11 mouse cellular contexts compared by ENCODE assay signal in genomic region chr3:75910768-75911167, GRCm38 (mm10). TPM values are rescaled to one million over a fixed set of nuclear protein-coding genes. Genes with fewer than 3 reads are reported as not detected.
DNase-seq lines count a peak whose midpoint lies in the region; ATAC-seq and TF ChIP-seq lines count a peak whose summit lies in the region.
"Had no signal": no experiment of that assay in that cellular context is flagged by ENCODE, and none has a peak within 500 bp of the region (broad histone marks: within the 10 kb centered on the region; RNA-seq: fewer than 3 reads in every experiment).

No protein-coding gene starts in this region.

- peaks cover 7% of the 10 kb centered on the region; the same call in 1 of the 2 replicates for H3K4me1 ChIP-seq in hindbrain, embryonic 12.5 days
- H3K4me1 ChIP-seq in hindbrain, embryonic 14.5 days (replicated peaks; ENCODE audit: control insufficient read depth, insufficient read depth, low read length) = no peaks in the 10 kb centered on the region
- H3K4me1 ChIP-seq in lung, embryonic 14.5 days (ENCODE audit: insufficient read depth) = no peaks in the 10 kb centered on the region
- peaks cover 8% of the 10 kb centered on the region for H3K4me1 ChIP-seq in embryonic fibroblast, embryonic 13.5 days (ENCODE audit: control insufficient read depth, insufficient read depth, low read length)
- peaks cover 15% of the 10 kb centered on the region for H3K4me1 ChIP-seq in midbrain, embryonic 13.5 days (replicated peaks)

- TF ChIP-seq CTCF in lung, embryonic 14.5 days (IDR thresholded peaks at IDR 0.05; ENCODE audit: low read depth) = no peak
- no peak for TF ChIP-seq CTCF in embryonic fibroblast, embryonic 13.5 days (IDR thresholded peaks at IDR 0.05; ENCODE audit: borderline replicate concordance, insufficient read depth, low read length)

- H3K4me3 ChIP-seq in hindbrain, embryonic 12.5 days = no peak overlapping the region
- no peak overlapping the region for H3K4me3 ChIP-seq in hindbrain, embryonic 14.5 days (replicated peaks; ENCODE audit: low read length)
- no peak overlapping the region for H3K4me3 ChIP-seq in lung, embryonic 14.5 days (ENCODE audit: low read depth, low read length)
- H3K4me3 ChIP-seq in embryonic fibroblast, embryonic 13.5 days (ENCODE audit: insufficient read depth, low read length) = no peak overlapping the region
- H3K4me3 ChIP-seq in midbrain, embryonic 13.5 days (replicated peaks) = no peak overlapping the region
- H3K4me3 ChIP-seq: heart, embryonic 10.5 days had no signal

- peak; percentile 27; the same call in 1 of the 2 replicates for ATAC-seq in hindbrain, embryonic 12.5 days (ENCODE audit: low FRiP score)
- ATAC-seq in hindbrain, embryonic 14.5 days (ENCODE audit: low FRiP score) = no peak
- peak; percentile 33; the same call in 1 of the 2 replicates for ATAC-seq in lung, embryonic 14.5 days (ENCODE audit: insufficient read depth)
- peak; percentile 49 for ATAC-seq in midbrain, embryonic 13.5 days

- H3K4me2 ChIP-seq in hindbrain, embryonic 12.5 days (replicated peaks) = no peak overlapping the region
- H3K4me2 ChIP-seq in hindbrain, embryonic 14.5 days (replicated peaks) = no peak overlapping the region
- no peak overlapping the region for H3K4me2 ChIP-seq in lung, embryonic 14.5 days
- H3K4me2 ChIP-seq in midbrain, embryonic 13.5 days (replicated peaks) = no peak overlapping the region

- H3K27ac ChIP-seq in hindbrain, embryonic 12.5 days = no peak overlapping the region
- H3K27ac ChIP-seq in hindbrain, embryonic 14.5 days = no peak overlapping the region
- no peak overlapping the region for H3K27ac ChIP-seq in lung, embryonic 14.5 days (ENCODE audit: low read depth)
- H3K27ac ChIP-seq in embryonic fibroblast, embryonic 13.5 days (ENCODE audit: insufficient read depth, low read length) = peak overlapping the region; percentile 22; the same call in 1 of the 2 replicates
- H3K27ac ChIP-seq in midbrain, embryonic 13.5 days = no peak overlapping the region
- H3K27ac ChIP-seq: heart, embryonic 10.5 days had no signal

- no peaks in the 10 kb centered on the region for H3K9me3 ChIP-seq in hindbrain, embryonic 12.5 days (replicated peaks)
- no peaks in the 10 kb centered on the region for H3K9me3 ChIP-seq in hindbrain, embryonic 14.5 days (ENCODE audit: control insufficient read depth, low read length)
- H3K9me3 ChIP-seq in lung, embryonic 14.5 days (ENCODE audit: low read depth, low read length) = no peaks in the 10 kb centered on the region
- no peaks in the 10 kb centered on the region for H3K9me3 ChIP-seq in midbrain, embryonic 13.5 days
- H3K9me3 ChIP-seq: heart, embryonic 10.5 days had no signal

- H3K36me3 ChIP-seq in hindbrain, embryonic 12.5 days = no peaks in the 10 kb centered on the region; the same call in 1 of the 2 replicates
- peaks cover 5% of the 10 kb centered on the region; the same call in 1 of the 2 replicates for H3K36me3 ChIP-seq in hindbrain, embryonic 14.5 days (replicated peaks; ENCODE audit: control insufficient read depth, insufficient read depth)
- H3K36me3 ChIP-seq in lung, embryonic 14.5 days (ENCODE audit: insufficient read depth) = peaks cover 7% of the 10 kb centered on the region; the same call in 1 of the 2 replicates
- peaks cover 6% of the 10 kb centered on the region; the same call in 1 of the 2 replicates for H3K36me3 ChIP-seq in midbrain, embryonic 13.5 days

- no peak for TF ChIP-seq POLR2A in embryonic fibroblast, embryonic 13.5 days (IDR thresholded peaks at IDR 0.05; ENCODE audit: low read depth, low read length)

- no peaks in the 10 kb centered on the region for H3K27me3 ChIP-seq in hindbrain, embryonic 12.5 days
- no peaks in the 10 kb centered on the region for H3K27me3 ChIP-seq in hindbrain, embryonic 14.5 days (ENCODE audit: control insufficient read depth, insufficient read depth, low read length)
- H3K27me3 ChIP-seq in lung, embryonic 14.5 days (ENCODE audit: insufficient read depth, low read length) = no peaks in the 10 kb centered on the region
- no peaks in the 10 kb centered on the region for H3K27me3 ChIP-seq in midbrain, embryonic 13.5 days

- no peak for DNase-seq in hindbrain, embryonic 14.5 days (ENCODE audit: low spot score)
- no peak for DNase-seq in lung, embryonic 14.5 days
- no peak for DNase-seq in lung, postnatal 25 days (ENCODE audit: low spot score)
- DNase-seq in cerebellum, postnatal 14 days = no peak
- no peak for DNase-seq in adrenal gland, postnatal 25 days
- DNase-seq: thymus, postnatal 25 days had no signal

- H3K9ac ChIP-seq in hindbrain, embryonic 12.5 days = no peak overlapping the region
- H3K9ac ChIP-seq in hindbrain, embryonic 14.5 days = no peak overlapping the region
- H3K9ac ChIP-seq in lung, embryonic 14.5 days = no peak overlapping the region
- no peak overlapping the region for H3K9ac ChIP-seq in midbrain, embryonic 13.5 days (replicated peaks)
- H3K9ac ChIP-seq: forebrain, postnatal 0 days had no signal

RNA-seq across cellular contexts. Expression of gene Golim4, which starts 46.0 kb away (rescaled TPM):
- polyA plus RNA-seq in hindbrain, embryonic 12.5 days (2016; fragmentation: Nextera tagmentation; extraction: Ambion mirVana) = 60.2 and 67.6 TPM in 2 replicates
- 19.6 and 20.4 TPM in 2 replicates for polyA plus RNA-seq in hindbrain, embryonic 14.5 days (2014; fragmentation: Nextera tagmentation; extraction: Ambion mirVana)
- polyA plus RNA-seq in lung, embryonic 14.5 days (2014; fragmentation: Nextera tagmentation; extraction: Ambion mirVana) = 47.8 and 48.3 TPM in 2 replicates
- 125 and 159 TPM in 2 replicates for polyA plus RNA-seq in embryonic fibroblast, embryonic 13.5 days (2011; ENCODE audit: insufficient read length, low read depth, missing spikeins)
- 28.8 and 31.1 TPM in 2 replicates for polyA plus RNA-seq in midbrain, embryonic 13.5 days (2015; fragmentation: Nextera tagmentation; extraction: Ambion mirVana)
- total RNA-seq in adrenal gland, postnatal 25 days (2021) = 116 and 135 TPM in 2 replicates
